Mouse (Mus musculus) lung, postnatal 36 days (tissue): Measurements from ENCODE around the gene Maml2.
A peak's percentile ranks its signal among the peaks of the same experiment; 100 is the strongest.

ENCODE experiments used
- DNase-seq: peaks from one replicate; pipeline ENCODE4 v3.0.0; 2022; ENCODE audit warnings: mixed read lengths

Gene Maml2

GRCm38 (mm10) chr9:13497690-13498333, 200.1 kb downstream of the Maml2 start:
- DNase-seq: peak; percentile 56

DNA sequence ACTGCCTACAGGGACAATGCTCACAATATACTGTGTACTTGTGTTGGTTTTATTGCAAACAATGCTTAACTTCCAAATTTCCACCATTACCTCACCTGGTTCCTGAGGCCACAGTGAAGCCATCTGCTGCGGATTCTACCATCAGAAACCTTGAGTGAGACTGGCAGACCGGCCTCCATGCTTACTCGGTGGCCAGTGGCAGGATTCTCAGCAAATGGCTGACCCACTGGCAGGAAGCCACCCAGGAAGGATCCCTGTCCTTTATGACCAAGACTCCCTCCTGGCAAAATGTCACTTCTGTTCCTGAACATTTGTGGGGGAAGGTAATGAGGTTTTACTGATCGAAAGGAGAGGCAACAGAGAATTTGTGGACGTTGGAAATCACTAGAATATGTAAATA, 202.3 kb downstream of the Maml2 start:
- DNase-seq: no peak

DNA sequence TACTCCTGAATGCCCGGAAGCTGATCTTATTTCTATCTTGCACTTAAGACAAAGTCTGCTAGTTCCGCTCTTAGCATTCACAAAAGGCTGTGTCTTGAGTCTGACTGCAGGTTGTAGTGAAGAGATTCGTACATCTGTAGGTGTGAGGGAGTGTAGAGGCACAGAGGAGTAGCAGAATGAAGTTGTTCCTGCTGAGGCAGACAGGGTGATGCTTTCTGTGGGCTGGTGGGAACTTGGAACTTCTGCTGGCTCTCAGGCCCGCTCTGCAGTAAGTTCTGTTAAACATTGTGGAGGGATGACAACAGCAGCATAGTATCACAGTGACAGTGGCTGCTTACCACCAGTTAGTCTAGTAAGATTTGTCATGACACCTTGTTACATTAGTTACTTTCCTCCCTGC, 207.3 kb downstream of the Maml2 start:
- no peak for DNase-seq

DNA sequence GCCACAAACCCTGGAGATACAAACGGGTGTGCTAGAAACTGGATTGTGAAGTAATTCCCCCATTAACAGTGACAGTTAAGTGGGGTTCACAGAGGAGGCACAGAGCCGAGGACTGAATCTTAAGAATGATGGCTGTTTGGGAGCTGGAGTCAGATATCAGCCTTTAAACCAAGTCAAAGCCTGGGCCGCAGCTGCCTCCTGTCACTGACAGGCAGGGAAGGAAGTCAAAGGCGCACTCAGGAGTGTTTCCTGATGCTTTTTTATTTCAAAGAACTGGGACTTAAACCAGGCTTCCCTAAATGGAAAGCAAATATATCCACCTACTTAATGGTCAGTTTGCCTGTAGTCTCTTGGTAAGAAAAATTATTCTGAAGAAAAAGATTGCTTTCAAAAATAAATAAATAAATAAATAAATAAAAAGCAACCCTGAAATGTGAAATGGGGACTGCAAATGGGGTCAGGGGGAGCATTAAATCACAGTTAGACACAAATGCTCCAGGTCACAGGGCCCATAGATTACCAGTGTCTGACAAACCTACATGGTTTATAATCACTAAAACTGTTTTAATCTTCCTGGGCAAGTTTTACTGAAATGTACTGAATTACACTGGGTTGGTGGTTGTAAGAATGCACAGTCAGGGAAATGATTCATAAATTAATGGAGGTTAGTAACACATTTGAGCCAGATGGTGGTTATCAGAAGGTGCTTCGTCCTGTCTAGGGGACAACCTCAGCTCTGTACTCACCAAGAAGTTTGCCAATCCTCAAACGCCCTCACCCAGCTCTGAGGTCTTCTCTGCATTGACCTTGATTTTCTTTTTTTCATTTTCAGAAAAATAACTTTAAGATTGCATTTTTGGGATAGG, 209.4 kb downstream of the Maml2 start:
- DNase-seq: peak; percentile 78

DNA sequence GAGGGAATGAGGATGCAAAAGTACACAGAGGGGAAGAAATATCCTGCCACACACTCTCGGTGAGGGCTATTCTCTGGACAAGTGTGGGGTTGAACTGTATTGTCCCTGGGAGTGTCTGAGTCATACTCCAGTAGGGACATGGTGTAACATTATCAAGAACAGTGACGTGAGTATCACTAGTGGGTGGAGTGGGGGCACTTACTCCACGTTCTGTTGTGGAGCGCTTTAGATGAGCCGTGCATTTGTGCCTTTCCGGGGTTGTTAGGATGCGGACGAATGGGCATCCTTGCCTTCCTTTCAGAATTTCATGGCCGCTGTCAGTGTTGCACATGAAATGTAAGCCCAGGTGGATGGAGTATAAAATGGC, 210.0 kb downstream of the Maml2 start:
- no peak for DNase-seq

GRCm38 (mm10) chr9:13509751-13510150, 212.0 kb downstream of the Maml2 start:
- DNase-seq: no peak

DNA sequence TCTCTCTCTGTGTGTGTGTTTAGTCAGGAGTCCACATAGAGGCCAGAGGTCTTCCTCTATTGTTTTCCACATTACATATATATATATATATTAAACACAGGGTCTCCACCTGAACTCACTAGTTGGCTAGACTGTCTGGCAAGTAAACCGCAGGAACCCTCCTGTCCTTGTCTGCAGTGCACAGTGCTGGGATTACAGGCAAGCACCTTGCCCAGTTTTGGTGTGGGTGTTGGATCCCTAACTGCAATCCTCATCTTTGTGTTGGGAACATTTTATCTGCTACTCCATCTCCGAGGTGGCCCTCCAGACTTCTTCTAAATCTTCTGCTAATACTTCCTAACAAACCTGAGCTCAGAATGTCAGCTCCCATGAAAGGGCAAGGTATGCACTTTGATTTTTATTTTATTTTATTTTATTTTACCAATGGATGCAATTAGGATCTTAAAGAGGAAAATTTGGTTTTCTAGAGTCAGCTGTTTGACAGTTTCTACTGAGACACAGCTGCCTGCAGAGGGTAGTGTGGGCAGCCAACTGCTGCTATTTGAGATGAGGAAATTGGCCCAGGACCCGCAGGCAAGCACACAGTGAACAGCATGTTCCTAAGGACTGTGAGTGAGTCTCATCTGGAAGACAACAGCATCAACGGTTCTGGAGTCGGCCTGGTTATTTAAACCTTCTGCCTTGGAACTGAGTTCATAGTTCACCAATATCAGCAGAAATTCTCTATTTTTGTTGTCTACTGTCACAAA, 213.0 kb downstream of the Maml2 start:
- DNase-seq: peak; percentile 85

- no peak for DNase-seq
Observed at GRCm38 (mm10) chr9:13513135-13513534, 215.4 kb downstream of the Maml2 start.

GRCm38 (mm10) chr9:13514435-13514834, 216.7 kb downstream of the Maml2 start:
- DNase-seq: no peak

DNA sequence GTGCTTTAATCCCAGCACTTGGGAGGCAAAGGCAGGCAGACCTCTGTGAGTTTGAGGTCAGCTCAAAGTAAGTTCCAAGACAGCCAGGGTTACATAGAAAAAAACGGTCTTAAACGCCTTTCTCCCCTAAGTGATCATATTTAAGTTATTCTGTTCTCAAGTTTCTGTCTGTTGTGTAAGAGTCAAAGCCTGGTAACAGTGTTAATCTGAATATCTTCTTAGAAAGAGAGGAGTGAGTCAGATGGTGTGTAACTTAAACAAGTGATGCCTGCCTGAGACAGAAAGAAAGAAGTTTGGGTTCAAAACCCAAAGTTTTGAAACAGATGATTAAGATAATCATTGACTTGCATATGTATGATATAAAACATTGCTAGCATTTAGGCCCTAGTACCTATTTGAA, 218.2 kb downstream of the Maml2 start:
- DNase-seq: no peak

DNA sequence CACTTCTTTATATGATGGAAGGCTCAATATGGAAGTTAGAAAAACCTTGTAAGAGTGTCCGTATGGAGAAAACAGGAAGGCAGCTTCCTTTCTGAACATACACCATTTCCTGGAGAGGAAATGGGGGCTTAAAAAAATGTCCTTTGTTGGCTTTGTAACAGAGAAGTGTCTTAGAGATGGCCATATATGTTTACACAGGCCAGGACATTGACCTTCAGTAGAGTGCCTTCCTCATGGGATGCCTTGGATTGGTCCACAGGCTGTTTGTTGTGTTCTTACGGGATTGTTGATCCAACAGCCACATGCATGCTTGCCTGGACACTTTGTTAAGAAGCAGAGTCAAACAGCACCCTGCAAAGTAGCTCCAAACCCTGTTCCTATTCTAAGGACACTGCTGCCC, 220.3 kb downstream of the Maml2 start:
- peak; percentile 24 for DNase-seq

GRCm38 (mm10) chr9:13518441-13518971, 220.7 kb downstream of the Maml2 start:
- DNase-seq: no peak

GRCm38 (mm10) chr9:13522061-13522820, 224.5 kb downstream of the Maml2 start:
- no peak for DNase-seq

DNA sequence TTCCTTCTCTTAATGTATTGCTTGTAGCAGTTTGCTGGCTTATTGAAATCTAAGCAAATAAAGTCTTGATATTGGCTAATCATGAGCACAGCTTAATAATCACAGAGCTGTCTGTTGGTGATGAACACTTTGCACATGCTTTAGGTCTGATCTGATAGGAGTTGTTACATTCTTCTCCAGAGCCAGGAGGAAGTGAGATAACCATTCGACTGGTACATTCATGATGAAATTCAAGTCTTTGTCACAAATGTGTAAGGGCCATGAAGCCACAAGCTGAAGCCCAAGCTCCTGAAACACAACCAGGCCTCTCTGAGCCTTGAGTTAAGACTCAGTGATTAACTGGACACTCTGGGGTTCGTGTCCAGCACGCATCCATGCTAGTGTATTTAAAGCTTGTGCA, 225.3 kb downstream of the Maml2 start:
- DNase-seq: no peak

DNA sequence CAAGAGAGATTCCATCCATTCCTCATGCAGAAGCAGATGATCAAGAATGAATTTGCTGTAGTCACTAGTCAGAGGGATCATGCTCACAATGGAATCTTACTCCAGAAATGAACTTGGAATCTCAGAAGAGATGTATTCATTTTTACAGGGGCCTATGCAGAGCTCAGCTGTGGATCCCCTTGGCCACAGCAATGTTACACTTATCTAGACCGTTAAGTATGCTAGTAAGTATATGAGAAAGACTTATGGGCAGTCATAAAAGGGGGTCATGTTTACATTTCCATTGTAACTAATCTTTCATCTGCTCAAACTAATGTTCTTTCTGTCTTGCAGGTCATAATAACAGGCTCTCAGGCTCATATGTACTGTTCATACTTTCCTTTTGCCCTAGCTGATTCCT, 227.3 kb downstream of the Maml2 start:
- DNase-seq: no peak

DNA sequence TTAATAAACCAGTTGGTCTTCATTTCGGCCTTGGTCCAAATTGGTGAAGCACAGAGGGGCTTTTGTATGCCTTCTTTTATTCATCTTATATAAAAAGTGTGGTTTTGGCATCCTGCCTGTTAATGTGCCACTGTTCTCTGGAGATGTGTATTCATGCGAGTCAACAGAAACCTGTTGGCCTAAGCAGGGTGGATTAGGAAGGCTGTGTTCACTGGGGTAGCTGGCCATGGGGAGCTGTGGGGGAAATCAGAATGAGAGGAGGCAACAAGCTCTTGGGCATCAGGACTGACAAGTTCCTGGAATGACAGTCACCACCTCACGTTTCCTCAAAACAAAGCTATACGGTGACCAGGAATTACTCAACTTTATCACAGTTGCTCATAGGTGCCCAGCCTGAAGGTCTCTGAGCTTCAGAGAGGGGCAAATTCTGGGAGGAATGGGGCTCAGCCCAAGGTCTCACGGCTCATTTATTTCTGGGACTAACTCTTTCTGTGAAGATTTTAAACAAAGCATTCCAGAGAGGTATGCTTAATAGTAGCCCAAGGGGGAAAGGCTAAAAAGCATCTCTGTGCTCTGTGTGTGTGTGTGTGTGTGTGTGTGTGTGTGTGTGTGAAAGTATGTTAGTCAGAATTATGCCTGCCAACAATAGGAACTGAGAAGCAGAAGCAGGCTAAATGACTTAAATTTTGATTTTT, 228.0 kb downstream of the Maml2 start:
- peak; percentile 39 for DNase-seq

- no peak for DNase-seq
Observed at GRCm38 (mm10) chr9:13530575-13530974, 232.8 kb downstream of the Maml2 start.

DNA sequence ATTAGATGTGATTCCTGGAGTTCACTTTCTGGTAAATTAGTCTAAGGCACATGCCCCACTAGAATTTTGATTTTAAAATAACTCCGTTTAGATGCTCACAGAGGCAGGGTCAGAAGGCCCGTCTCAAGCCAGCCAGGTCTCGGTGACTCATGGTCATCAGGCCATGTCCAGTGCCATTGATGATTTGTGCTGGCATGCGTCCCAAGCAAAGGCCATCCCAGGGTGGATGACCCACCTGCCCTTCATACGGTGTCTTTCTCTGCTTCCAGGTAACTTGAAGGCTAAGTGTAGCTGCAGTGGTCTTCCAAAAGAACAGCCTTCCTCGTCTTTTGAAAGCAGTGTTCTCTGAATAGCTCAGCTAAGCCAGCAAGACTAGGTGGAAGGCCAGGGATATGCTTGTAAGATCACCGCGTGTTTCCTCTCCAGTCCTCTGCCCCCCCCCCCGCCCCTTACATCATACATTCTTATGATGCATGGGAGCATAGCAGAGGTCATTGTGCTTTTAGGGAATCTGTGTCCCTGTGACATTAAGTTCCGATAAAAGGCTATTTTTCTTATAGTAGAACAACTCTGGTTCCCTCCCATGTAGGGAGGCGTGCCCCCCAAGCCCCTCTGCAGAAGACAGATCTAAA, 235.4 kb downstream of the Maml2 start:
- DNase-seq: no peak

- DNase-seq: no peak
Observed at GRCm38 (mm10) chr9:13535803-13536202, 238.0 kb downstream of the Maml2 start.

- peak; percentile 68 for DNase-seq
Observed at GRCm38 (mm10) chr9:13536419-13537261, 238.9 kb downstream of the Maml2 start.

GRCm38 (mm10) chr9:13538200-13538599, 240.4 kb downstream of the Maml2 start:
- no peak for DNase-seq
